Mouse (Mus musculus): Measurements from ENCODE around the gene Ldha.
"Not testable (repeated sequence)": the region's sequence is repeated elsewhere in the genome, so short reads cannot be mapped to it uniquely, and the experiment has no call there.

The Ldha gene

GRCm38 (mm10) chr7:46880992-46881391 is 39.7 kb downstream of the Ldha start:
- no peak for DNase-seq (ENCODE audit: low spot score in 2 of 2)

- not testable (repeated sequence) for DNase-seq (ENCODE audit: low spot score in 2 of 2)
Measured at GRCm38 (mm10) chr7:46881941-46882340, 40.7 kb downstream of the Ldha start.

GRCm38 (mm10) chr7:46883304-46883703 is 42.0 kb downstream of the Ldha start:
- no peak for DNase-seq (ENCODE audit: low spot score in 2 of 2)

- DNase-seq (ENCODE audit: low spot score in 2 of 2) = no peak
Measured at GRCm38 (mm10) chr7:46895511-46895910, 54.2 kb downstream of the Ldha start.

- no peak for DNase-seq (ENCODE audit: low spot score in 2 of 2)
Measured at GRCm38 (mm10) chr7:46899343-46899742, 58.1 kb downstream of the Ldha start.

Data from spleen, postnatal 4 days (tissue).